Mouse (Mus musculus): ENCODE results near the gene Asna1.

GRCm38 (mm10) chr8:84984294-84985048, 40.6 kb downstream of the Asna1 start:
- no peak for TF ChIP-seq GATA1 (IDR thresholded peaks at IDR 0.05; ENCODE audit: low read length)
- TF ChIP-seq TAL1 (IDR thresholded peaks at IDR 0.05; ENCODE audit: low read length): no peak
